Mouse (Mus musculus): ENCODE data around the gene Shroom3. TPM values are rescaled to one million over a fixed set of nuclear protein-coding genes. Genes with fewer than 3 reads are reported as not detected.

Gene Shroom3
- polyA plus RNA-seq, 1 experiment from 2014 or later = 6.2 TPM

DNA sequence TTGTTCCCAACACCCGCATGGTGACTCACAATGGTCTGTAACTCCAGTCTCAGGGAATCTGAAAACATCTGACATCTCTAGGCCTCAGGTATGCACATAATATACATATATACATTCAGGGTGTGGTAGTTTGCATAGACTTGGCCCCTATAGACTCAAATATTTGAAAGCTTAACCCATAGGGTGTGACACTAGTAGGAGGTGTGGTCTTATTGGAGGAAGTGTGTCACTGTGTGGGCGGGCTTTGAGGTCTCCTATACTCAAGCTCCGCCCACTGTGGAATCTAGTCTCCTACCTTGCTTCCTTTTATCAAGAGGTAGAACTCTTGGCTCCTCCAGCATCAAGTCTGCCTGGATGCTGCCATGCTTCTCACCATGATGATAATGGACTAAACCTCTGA lies 91.7 kb downstream of the Shroom3 start:
- Histone ChIP-seq H3K36me3 (ENCODE audit: control insufficient read depth, insufficient read depth, low read length) (no peaks in the 10 kb centered on the region), H3K27ac (ENCODE audit: low read depth, low read length) (no peak overlapping the region), H3K9ac (ENCODE audit: low read length) (no peak overlapping the region), H3K4me2 (no peak overlapping the region), H3K4me3 (ENCODE audit: low read depth, low read length) (no peak overlapping the region), H3K27me3 (ENCODE audit: control insufficient read depth, insufficient read depth, low read length) (no peaks in the 10 kb centered on the region), H3K9me3 (ENCODE audit: control insufficient read depth, low read length) (no peaks in the 10 kb centered on the region), H3K4me1 (ENCODE audit: control insufficient read depth, insufficient read depth, low read length) (no peaks in the 10 kb centered on the region)
- DNase-seq (ENCODE audit: low spot score, missing footprints) (no peak), ATAC-seq (ENCODE audit: low FRiP score) (no peak)
- WGBS = 91% methylated on average over 3 of the region's 3 CpGs

DNA sequence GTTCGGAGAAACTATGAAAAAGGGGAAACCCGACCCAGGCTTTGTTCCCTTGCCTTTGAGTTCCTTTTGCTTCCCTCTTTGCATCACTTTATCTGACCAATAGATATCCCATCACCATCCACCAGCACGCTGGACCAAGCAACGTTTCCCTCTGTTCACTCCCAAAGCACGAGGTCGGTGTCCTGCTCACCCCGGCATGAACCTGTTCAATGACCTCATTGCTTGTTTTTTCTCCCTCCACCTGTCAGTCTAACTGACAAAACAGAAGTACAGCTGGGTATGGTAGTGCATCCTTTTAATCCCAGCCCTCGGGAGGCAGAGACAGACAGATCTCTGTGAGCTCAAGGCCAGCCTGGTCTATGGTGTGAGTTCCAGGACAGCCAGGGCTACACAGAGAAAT lies 95.2 kb downstream of the Shroom3 start:
- 70% methylated on average over 8 of the region's 8 CpGs for WGBS
- H3K27me3 ChIP-seq (ENCODE audit: control insufficient read depth, insufficient read depth, low read length) = no peaks in the 10 kb centered on the region
- H3K4me1 ChIP-seq (ENCODE audit: control insufficient read depth, insufficient read depth, low read length) = peaks cover 8% of the 10 kb centered on the region
- no peak overlapping the region for H3K27ac ChIP-seq (ENCODE audit: low read depth, low read length)
- no peaks in the 10 kb centered on the region for H3K36me3 ChIP-seq (ENCODE audit: control insufficient read depth, insufficient read depth, low read length)
- DNase-seq (ENCODE audit: low spot score, missing footprints) (no peak), ATAC-seq (ENCODE audit: low FRiP score) (no peak)
- H3K4me2 ChIP-seq = no peak overlapping the region
- no peaks in the 10 kb centered on the region; the same call in 1 of the 2 replicates for H3K9me3 ChIP-seq (ENCODE audit: control insufficient read depth, low read length)
- no peak overlapping the region for H3K4me3 ChIP-seq (ENCODE audit: low read depth, low read length)
- no peak overlapping the region for H3K9ac ChIP-seq (ENCODE audit: low read length)

DNA sequence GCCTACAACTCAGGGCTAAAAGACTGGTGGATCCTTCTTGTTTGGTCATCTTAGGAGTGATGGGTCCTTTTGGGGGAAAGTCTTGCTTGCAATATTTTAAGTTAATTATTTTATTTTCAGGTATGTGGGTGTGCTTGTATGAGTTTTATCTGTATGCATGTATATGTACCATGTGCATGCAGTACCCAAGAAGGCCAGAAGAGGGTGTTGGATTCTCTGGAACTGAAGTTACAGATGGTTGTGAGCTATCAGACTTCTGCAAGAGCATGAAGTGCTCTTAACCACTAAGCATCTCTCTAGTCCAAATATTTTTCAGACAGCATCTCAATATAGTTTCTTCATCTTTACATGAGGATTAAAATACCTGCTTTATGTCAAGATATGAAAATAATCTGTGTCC lies 97.8 kb downstream of the Shroom3 start:
- no peak overlapping the region for H3K4me3 ChIP-seq (ENCODE audit: low read depth, low read length)
- ATAC-seq (ENCODE audit: low FRiP score) (no peak), DNase-seq (ENCODE audit: low spot score, missing footprints) (no peak)
- H3K36me3 ChIP-seq (ENCODE audit: control insufficient read depth, insufficient read depth, low read length) = no peaks in the 10 kb centered on the region
- H3K9me3 ChIP-seq (ENCODE audit: control insufficient read depth, low read length) = no peaks in the 10 kb centered on the region; the same call in 1 of the 2 replicates
- H3K9ac ChIP-seq (ENCODE audit: low read length) = no peak overlapping the region
- H3K4me2 ChIP-seq = no peak overlapping the region
- H3K27me3 ChIP-seq (ENCODE audit: control insufficient read depth, insufficient read depth, low read length) = no peaks in the 10 kb centered on the region
- no peak overlapping the region for H3K27ac ChIP-seq (ENCODE audit: low read depth, low read length)
- peaks cover 19% of the 10 kb centered on the region for H3K4me1 ChIP-seq (ENCODE audit: control insufficient read depth, insufficient read depth, low read length)

DNA sequence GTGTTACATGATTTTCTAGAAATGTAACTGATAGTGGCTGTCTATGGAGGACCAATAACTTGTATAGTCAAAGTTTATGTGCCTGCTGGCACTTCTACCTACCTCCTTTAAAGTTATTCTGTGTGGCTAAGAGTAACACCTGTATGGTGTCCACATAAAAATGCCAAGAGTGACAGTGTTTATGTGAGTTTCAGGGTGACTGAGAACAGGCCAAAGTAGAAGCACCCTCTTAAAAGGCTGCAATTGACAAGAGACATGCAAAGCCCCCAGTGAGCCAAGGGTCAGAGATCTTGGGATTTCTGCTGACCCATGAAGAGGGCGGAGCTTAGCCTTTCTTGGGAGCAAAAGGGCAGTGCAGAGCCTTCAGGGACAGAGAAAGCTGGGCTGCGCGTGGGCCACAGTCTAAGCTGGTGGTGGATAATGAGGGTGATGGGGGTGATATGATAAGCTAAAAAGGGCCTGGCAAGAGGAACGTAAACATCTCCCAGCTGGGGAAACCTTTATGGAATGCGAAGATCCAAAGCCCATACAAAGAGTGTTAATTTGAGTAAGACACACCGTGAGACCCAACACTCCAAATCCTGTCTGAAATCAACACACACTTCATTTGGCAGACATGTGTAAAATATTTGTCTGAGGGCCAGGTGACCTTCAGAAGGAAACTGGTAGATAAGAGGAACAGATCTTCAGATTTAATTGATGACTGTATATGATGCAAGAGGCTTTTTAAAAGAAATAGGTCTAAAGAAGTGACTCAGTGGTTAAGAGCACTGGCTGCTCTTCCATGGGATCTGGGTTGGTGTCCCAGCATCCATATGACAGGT lies 101.0 kb downstream of the Shroom3 start:
- H3K9me3 ChIP-seq (ENCODE audit: control insufficient read depth, low read length) = no peaks in the 10 kb centered on the region; the same call in 1 of the 2 replicates
- H3K4me2 ChIP-seq = no peak overlapping the region
- H3K27me3 ChIP-seq (ENCODE audit: control insufficient read depth, insufficient read depth, low read length) = no peaks in the 10 kb centered on the region
- no peak overlapping the region for H3K27ac ChIP-seq (ENCODE audit: low read depth, low read length)
- 17% methylated on average over 6 of the region's 6 CpGs for WGBS
- no peak for DNase-seq (ENCODE audit: low spot score, missing footprints)
- H3K36me3 ChIP-seq (ENCODE audit: control insufficient read depth, insufficient read depth, low read length) = no peaks in the 10 kb centered on the region
- no peak for ATAC-seq (ENCODE audit: low FRiP score)
- H3K4me3 ChIP-seq (ENCODE audit: low read depth, low read length) = no peak overlapping the region
- peaks cover 19% of the 10 kb centered on the region for H3K4me1 ChIP-seq (ENCODE audit: control insufficient read depth, insufficient read depth, low read length)
- no peak overlapping the region for H3K9ac ChIP-seq (ENCODE audit: low read length)

DNA sequence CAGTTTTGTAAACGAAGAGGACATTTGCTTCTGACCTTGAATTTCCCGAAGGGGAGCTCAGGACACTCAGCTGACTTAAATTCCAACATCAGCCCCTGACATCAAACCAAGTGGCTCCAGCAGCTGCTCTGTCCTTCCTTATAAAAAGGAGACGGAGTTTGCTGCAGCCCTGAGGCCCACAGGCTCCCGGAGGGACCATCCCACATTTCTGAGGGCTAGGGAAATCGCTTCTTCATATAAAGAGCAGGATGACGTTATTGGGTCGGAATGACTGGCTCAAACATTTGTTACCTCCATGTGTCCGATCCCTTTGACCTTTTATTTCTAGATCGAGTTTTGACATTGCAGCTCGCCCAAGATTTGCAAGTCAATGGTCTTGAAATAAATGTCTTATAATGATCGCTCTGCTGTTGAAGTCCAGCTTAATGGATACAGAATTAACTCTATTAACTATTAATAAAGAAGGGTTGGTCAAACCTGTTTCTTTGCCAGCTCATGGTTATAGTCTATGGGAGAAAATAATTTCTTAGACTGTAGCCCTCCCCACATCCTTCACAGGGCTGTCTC lies 102.7 kb downstream of the Shroom3 start:
- WGBS = 91% methylated on average over 11 of the region's 11 CpGs
- H3K9ac ChIP-seq (ENCODE audit: low read length) = no peak overlapping the region
- DNase-seq (ENCODE audit: low spot score, missing footprints) = no peak

DNA sequence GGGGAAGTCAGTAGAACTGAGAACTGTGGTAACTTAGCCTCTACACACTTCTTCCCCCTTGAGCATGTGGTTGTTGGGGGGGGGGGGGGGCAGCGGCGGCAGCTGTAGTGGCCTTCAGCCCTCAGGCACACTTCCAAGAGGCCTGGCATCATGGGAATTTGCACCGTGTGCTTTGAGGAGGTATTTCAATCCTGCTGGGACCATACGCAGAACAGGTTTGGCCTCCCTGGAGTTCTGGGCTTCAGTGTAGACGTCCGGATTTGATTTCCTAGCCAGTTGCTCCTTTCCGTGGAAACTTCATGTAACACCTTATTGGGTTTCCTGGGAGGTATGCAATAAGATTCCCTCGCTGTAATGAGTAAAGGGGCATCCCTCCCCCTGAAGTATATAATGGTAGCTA lies 105.8 kb downstream of the Shroom3 start:
- H3K4me3 ChIP-seq (ENCODE audit: low read depth, low read length) = no peak overlapping the region
- H3K4me1 ChIP-seq (ENCODE audit: control insufficient read depth, insufficient read depth, low read length) = peaks cover 6% of the 10 kb centered on the region
- no peaks in the 10 kb centered on the region for H3K36me3 ChIP-seq (ENCODE audit: control insufficient read depth, insufficient read depth, low read length)
- WGBS = 82% methylated on average over 8 of the region's 8 CpGs
- no peaks in the 10 kb centered on the region for H3K9me3 ChIP-seq (ENCODE audit: control insufficient read depth, low read length)
- H3K27me3 ChIP-seq (ENCODE audit: control insufficient read depth, insufficient read depth, low read length) = no peaks in the 10 kb centered on the region
- no peak for ATAC-seq (ENCODE audit: low FRiP score)
- no peak overlapping the region for H3K9ac ChIP-seq (ENCODE audit: low read length)
- H3K4me2 ChIP-seq = no peak overlapping the region
- no peak for DNase-seq (ENCODE audit: low spot score, missing footprints)
- no peak overlapping the region for H3K27ac ChIP-seq (ENCODE audit: low read depth, low read length)

More for the DNA sequence above, 102.7 kb downstream of the Shroom3 start:
- Histone ChIP-seq H3K4me2 (no peak overlapping the region), H3K27ac (ENCODE audit: low read depth, low read length) (no peak overlapping the region), H3K9me3 (ENCODE audit: control insufficient read depth, low read length) (no peaks in the 10 kb centered on the region; the same call in 1 of the 2 replicates), H3K36me3 (ENCODE audit: control insufficient read depth, insufficient read depth, low read length) (no peaks in the 10 kb centered on the region), H3K4me1 (ENCODE audit: control insufficient read depth, insufficient read depth, low read length) (peaks cover 19% of the 10 kb centered on the region), H3K4me3 (ENCODE audit: low read depth, low read length) (no peak overlapping the region), H3K27me3 (ENCODE audit: control insufficient read depth, insufficient read depth, low read length) (no peaks in the 10 kb centered on the region)
- ATAC-seq (ENCODE audit: low FRiP score) = no peak

DNA sequence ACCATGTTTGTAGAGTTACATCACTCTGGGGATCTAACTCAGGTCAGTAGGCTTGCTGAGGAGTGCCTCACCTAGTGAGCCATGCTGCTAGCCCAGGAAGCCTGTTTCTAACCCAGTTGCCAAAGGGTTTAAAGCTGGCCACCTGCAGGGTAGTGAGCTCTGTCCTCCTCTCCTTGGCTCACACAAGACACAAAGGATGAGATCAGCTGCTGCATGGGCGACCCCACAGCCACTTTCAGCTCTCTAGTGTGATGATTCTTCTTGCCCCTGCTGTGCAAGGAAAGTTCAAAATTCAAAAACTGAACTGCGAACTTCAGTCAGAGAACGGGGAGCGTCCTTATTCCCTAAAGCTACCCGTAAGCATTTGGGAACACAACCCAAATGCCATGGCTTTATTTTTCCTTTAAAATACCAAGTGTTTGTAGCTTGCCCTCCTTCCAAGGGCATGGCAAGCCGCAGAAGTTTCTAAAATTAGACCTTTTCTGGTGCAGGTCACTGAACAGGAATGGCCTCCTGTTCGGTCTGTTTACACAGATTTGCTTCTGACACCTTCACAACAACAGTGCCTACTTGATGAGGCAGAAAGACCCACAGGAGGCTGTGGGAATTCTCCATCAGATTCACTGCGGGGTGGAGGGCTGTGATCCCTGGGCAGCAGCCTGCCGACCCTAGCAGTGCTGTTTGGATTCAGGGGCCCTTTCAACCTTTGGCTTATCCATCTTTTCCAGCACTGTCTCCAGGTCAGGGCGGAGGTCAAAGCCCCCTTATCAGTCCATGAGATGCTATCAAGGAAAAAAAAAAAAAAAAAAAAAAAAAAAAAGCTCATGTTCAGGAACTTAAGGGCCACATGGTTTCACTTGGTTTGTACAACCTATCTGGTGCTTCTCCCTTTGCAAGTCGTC lies 113.1 kb downstream of the Shroom3 start:
- Histone ChIP-seq H3K9me3 (ENCODE audit: control insufficient read depth, low read length) (peaks cover 3% of the 10 kb centered on the region; the same call in 1 of the 2 replicates), H3K9ac (ENCODE audit: low read length) (no peak overlapping the region), H3K4me1 (ENCODE audit: control insufficient read depth, insufficient read depth, low read length) (peaks cover 4% of the 10 kb centered on the region), H3K27ac (ENCODE audit: low read depth, low read length) (no peak overlapping the region), H3K27me3 (ENCODE audit: control insufficient read depth, insufficient read depth, low read length) (no peaks in the 10 kb centered on the region), H3K4me3 (ENCODE audit: low read depth, low read length) (no peak overlapping the region), H3K4me2 (no peak overlapping the region), H3K36me3 (ENCODE audit: control insufficient read depth, insufficient read depth, low read length) (no peaks in the 10 kb centered on the region)
- ATAC-seq (ENCODE audit: low FRiP score) = no peak
- no peak for DNase-seq (ENCODE audit: low spot score, missing footprints)
- 27% methylated on average over 11 of the region's 11 CpGs for WGBS

DNA sequence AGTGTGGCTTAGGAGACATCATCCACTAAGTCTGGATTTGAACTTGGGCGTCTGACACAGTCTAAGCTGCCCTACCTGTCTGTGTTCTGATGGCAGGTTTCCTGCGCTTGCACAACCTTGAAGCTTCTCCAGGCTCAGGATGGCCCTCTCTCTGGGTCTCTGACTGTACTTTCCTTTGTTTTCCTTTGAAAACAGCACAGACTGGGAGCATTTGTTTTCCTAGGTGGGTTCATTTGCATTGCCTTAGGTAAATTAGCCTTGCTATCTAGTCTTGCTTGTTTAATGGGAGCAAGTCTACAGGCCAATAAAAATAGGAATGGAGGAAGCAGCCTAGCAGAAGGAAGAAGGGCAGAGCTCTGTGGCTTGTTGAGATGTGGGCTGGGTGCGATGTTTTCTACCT lies 114.7 kb downstream of the Shroom3 start:
- Histone ChIP-seq H3K4me2 (no peak overlapping the region), H3K36me3 (ENCODE audit: control insufficient read depth, insufficient read depth, low read length) (no peaks in the 10 kb centered on the region), H3K4me1 (ENCODE audit: control insufficient read depth, insufficient read depth, low read length) (peaks cover 4% of the 10 kb centered on the region), H3K9me3 (ENCODE audit: control insufficient read depth, low read length) (peaks cover 3% of the 10 kb centered on the region; the same call in 1 of the 2 replicates), H3K27ac (ENCODE audit: low read depth, low read length) (no peak overlapping the region), H3K27me3 (ENCODE audit: control insufficient read depth, insufficient read depth, low read length) (no peaks in the 10 kb centered on the region), H3K9ac (ENCODE audit: low read length) (no peak overlapping the region), H3K4me3 (ENCODE audit: low read depth, low read length) (no peak overlapping the region)
- WGBS = 82% methylated on average over 3 of the region's 3 CpGs
- no peak for ATAC-seq (ENCODE audit: low FRiP score)
- no peak for DNase-seq (ENCODE audit: low spot score, missing footprints)

Data from midbrain, embryonic 11.5 days (tissue).